Mouse (Mus musculus): ENCODE results near the gene Brdt.
A peak's percentile ranks its signal among the peaks of the same experiment; 100 is the strongest.

The Brdt gene

DNA sequence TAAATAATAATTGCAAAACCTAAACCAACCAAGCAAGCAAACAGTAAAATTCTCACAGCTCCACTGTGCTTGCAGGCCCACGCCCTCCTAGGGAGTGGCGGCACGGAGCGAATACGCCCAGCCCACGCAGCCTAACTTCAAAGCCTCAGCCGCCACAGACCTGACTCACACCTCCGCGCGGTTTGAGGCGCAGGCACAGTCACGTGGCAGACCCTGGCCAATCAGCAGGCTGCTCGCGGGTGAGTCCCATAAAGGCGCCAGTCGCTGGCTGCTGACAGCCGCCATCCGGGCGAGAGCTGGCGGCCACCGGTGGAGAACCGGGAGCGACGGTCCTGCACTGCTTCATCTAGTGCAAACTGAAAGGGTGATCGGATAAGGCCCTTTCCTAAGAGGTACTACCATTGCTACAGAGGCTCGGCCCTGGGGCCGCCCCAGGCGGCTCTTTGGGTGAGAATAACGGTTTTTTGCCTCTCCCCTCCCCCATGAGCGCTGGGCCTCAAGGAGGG, at the start of gene Brdt:
Brdt (plus strand) TSS at position 244 of the 506 bp plus-strand sequence.
- DNase-seq = no peak

DNA sequence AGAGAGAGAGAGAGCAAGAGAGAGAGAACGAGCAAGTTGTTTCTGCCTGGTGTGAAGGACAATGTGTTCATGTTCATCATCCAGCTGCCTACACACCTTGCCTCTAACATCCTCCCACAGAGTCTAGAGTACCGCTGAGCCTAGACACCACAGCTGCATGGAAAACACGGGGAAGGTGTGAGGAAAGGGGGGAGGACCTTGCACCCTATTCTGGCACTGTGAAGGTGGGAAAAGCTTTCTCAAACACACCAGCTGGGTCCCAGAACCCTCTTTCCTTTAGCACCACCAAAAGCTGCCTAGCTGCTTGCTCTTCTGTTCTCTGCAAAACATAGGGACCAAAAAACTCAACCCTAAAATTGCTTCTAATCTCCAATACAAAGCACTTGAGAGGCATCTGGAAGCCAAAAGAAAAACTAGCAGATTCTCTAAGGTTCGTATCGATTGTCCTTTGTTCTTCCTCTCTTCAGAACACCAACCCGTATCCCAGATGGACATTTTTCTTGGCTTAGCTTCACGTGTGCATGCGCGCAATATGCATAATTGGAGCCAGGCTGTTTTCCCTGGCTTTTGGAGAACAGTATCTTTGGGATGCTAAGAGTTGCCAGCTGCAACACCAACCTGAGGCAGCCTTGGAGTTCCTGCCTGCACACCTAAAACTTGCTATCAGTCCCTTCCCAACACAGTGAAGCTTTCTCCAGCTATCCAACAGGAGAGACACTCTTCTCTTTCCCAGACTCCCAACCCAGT, 48.2 kb upstream of the Brdt start:
- peak; percentile 37 for DNase-seq

GRCm38 (mm10) chr5:107283935-107284524, 46.9 kb upstream of the Brdt start:
- DNase-seq = no peak

DNA sequence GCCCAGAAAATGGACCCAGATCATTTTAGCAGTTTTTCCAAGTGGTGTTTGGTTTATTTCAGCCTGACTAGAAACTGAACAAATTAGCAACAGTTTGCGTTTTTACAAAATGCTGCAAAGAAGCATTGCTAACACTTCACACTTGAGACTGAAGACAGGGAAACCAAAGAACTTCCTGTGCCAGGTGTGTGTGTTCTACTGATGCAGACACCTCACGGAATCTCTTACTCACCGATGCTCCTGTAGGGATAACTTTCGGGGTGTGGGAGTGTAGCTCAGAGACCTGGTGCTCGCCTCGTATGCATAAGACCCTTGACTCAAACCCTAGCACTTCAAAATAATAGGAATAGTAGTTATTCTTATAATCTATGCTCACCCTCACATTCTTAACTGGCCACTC, 45.4 kb upstream of the Brdt start:
- no peak for DNase-seq

DNA sequence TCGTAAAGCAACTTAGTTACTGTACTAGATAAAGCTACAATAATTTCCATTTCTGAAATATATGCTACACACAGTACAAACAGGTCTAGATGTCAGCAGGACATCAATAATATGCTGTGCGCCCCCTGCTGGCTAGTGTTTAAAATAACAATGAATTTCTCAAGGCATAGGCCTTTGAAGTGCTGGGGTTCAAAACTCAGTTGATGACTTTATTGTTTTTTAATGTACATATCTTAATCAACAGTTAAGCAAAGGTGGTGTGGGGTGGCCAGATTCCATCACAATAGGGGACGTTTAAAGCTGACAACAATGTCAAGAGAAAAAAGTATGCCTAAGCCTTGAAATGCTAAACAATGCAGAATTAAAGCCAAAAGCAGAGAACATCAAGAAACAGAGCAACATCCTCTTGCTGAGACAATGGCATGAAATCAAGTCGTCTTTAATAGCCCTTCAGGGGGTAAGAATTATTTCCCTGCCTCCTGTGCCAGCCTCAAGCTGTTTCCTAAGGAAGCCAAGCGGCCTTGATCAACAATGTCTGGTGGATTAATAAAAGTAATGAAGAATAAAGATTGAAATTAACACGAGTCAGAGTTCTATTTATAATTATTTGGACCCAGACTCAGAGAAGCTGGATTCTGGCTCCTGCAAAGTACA, 43.6 kb upstream of the Brdt start:
- no peak for DNase-seq

GRCm38 (mm10) chr5:107287908-107288267, 43.1 kb upstream of the Brdt start:
- no peak for DNase-seq

DNA sequence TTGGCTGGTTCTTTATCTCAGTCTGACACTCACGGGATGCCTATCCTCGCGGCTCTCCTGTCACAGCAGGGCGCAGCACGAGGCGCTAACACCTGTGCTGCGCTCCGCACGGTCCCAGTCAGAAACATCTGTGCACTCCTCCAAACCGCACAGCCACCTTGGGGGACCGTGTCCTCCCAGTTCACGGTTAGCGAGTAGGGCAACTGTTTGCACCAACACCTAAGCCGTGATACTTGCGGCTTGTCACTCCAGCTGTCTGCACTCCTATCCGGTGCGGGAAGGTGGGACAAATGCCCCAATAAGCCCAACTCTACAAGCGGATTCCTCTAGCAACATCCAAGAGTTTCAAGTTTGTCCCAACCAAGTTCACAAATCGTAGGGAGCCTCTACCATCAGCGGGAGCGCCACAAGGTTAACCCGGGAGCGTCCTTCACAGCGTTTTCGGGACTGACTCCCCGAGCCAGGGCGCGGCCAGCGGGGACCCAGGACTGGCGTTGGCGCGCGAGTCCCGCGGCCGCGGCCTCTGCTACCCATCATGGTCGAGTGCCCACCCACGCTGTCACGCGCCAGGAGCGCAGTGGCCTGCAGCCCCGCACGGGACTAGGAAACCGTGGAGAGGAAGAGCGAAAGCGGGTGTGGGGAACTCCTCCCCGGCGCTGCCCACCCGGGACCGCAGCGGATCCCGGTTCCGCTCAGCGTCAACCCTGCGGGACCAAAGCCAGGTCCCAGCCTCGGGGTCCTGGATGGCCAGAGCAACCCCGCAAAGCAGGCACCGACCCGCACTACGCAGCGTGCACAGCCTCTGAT, 42.3 kb upstream of the Brdt start:
- DNase-seq = peak; percentile 41

DNA sequence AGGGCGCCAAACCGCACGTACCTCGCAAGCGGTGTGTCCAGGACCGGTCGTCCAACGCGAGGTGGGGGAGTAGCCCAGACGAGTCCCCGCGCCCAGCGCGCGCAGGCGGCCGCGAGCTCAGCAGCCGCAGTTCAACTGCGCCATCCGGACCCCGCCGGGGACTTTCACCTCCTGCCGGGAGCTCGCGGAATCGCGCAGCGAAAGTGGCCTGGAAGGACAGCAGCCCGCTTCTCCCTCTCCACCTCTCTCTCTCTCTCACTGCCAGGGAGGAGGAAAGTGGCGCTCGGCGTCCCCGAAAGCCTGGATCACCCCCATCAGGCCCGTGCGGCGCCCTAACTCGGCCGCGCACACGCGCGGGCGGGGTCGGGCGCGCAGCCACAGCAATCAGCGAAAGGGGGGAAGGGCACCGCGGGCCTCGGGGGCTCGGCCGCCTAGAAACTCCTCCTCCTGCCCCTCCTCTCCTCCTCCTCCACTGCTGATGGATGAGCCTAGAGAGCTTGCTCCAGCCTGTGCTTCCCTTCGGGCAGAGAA, 41.7 kb upstream of the Brdt start, which contains the start of gene Tgfbr3:
Tgfbr3 (minus strand) TSS at position 396 of the 531 bp plus-strand sequence.
- peak; percentile 71 for DNase-seq

DNA sequence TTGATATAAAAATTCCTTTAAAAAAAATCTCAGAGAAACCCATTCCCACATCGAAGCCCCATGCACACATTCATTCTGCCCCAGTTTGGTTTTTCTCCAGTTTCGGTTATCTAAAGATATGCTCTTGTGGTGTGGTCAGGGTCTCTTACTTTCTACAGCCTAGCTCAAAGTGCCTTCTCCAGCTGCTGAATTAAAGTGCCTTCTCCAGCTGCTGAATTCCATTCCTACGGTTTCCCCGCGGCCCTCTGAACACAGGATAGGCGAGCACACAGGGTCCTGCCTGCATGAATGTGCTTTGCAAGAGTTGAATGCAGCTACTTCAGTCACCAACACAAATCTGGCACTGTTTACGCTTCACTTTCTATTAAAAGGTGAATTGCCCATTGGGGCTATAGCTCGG, 41.0 kb upstream of the Brdt start:
- DNase-seq = no peak

DNA sequence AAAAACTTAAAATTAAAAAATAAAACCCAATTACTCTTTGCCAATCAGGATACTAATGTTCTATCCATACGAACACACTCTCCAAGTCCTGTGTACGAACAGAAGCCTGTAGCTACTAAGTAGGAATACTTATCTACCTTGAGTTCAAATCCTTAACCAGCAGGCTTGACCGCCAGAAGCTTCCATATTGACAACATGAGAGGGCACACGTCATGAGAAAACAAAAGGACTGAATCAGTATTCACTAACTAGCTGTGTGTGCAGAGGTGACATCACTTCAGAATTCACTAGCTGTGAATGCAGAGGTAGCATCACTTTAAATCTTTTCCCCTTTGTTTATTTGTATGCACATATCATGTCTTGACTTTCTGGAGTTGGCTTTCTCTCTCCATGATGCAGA, 36.9 kb upstream of the Brdt start:
- DNase-seq = no peak

- DNase-seq = no peak
Observed at GRCm38 (mm10) chr5:107295061-107295816, 35.7 kb upstream of the Brdt start.

GRCm38 (mm10) chr5:107295817-107296511, 35.0 kb upstream of the Brdt start:
- DNase-seq = no peak

DNA sequence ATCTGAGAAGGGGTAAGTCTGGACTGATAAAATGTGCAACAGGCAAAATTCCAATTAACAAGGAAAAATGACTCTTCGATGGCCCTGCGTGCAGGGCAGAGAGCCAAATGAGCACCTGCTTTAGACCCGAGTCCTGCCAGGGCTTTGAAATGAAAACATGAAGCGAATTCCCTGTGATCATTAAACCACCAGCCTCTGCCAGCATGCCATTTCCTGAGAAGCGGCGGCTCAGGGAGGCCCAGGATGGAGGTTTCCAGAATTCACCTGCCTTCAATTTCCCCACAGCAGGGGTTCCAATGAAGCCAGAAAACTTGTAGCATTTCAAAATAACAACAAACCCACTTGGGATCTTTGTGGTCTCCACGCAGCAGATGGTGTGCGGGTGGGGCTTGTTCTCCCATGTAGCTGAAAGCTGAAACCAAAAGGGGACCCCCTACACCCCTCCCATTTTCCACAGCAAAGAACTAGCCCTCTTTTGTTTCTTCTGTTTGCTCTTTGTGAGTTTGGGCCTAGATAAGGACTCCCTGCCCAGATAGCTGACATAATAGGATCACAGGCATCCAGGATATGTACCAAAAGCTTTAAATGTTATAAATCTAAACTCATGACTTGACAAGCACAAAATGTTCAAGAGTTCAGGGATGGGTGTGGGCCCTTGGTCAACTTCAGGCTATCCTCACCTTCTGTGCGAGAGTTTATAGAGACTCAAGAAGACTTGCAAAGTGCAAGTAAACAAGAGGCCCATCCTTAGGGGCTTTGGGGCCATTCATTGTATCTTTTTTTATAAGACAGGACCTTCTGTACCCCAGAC, 34.2 kb upstream of the Brdt start:
- DNase-seq = no peak

DNA sequence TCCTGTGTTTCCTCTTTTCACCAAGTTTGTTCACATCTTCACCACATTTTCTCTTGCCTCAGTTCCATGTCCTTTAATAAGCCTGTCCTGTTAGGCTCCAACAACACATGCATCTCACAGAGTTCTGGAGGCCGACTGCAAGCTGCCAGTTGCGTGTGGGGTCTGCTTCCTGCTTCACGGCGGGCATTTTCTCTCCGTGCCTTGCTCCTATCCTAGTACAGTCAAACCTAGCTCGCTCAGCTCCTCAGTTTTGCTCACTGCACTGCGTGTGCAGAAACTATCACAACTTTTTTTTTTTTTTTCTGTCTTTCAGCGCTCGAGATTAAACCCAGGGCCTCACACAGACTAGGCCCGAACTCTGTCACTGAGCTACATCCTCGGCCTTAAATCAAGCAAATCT, 32.1 kb upstream of the Brdt start:
- DNase-seq = no peak

DNA sequence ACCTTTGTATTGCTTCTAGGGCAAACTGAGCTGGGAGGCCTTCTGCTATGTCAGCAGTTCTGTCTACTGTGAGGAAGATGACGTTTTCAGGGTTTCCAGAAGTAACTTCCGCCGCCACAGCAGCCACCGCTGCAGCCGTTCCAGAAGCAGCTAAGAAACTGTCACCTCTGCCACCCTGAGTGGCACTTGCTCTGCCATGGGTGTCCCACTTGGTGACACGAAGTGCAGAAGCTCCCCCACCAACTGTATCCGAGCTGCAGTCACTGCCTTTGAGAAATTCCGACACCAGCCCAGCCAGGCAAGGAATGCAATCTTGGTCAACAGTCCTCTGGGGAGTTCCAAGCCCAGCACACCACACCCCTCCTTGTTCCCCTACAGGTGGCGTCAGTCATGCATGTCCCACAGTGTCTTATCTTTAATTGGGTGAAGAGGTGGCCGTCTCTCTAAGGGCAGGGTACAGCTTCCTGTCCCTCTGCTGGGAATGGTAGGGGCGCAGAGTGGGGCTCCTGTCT, 27.6 kb upstream of the Brdt start:
- DNase-seq = no peak

- no peak for DNase-seq
Observed at GRCm38 (mm10) chr5:107304117-107304825, 26.7 kb upstream of the Brdt start.

GRCm38 (mm10) chr5:107307432-107307831, 23.5 kb upstream of the Brdt start:
- no peak for DNase-seq

- no peak for DNase-seq
Observed at GRCm38 (mm10) chr5:107317141-107317540, 13.8 kb upstream of the Brdt start.

DNA sequence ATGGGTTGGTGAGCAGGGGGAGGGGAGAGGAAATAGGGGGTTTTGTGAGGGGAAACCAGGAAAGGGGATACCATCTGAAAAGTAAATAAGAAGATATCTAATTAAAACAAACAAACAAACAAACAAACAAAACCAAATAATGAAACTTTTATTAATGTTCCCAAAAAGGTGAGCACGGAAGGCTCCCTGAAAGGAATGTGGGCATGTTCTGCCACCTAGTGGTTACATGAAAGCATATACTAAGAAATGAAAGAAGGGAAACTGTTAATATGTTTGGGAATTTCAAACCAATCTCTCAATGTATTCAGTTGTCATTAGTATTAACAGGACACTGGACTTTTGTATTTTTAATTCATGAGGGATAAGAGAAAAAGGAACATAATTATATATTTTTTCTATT, 10.3 kb upstream of the Brdt start:
- DNase-seq = no peak

GRCm38 (mm10) chr5:107340404-107340803, 9.4 kb downstream of the Brdt start:
- DNase-seq = no peak

Measured in right cerebral cortex, postnatal 25 days (tissue).